Mouse (Mus musculus) neural tube, embryonic 14.5 days (tissue): ENCODE results near the gene Atxn1. TPM values are rescaled to one million over a fixed set of nuclear protein-coding genes. Genes with fewer than 3 reads are reported as not detected.

Source experiments
- ATAC-seq: fragments of 200-750 bp; cut with Nextera tagmentation; 2 replicates; pipeline ENCODE4 v1.8.0; 2017; ENCODE audit warnings: low read depth, mild to moderate bottlenecking, moderate TSS enrichment, moderate library complexity
- H3K27ac ChIP-seq: fragments of 300-500 bp; sonication (generic); 2 replicates; pipeline ENCODE4 v1.5.1; 2014; ENCODE audit warnings: low read depth, mild to moderate bottlenecking, control low read depth, low read length, moderate library complexity, mixed read lengths
- H3K27me3 ChIP-seq: fragments of 300-500 bp; sonication (generic); 2 replicates; pipeline ENCODE4 v1.6.1; 2014; ENCODE audit warnings: low read length; ENCODE audit not compliant: control insufficient read depth, insufficient read depth
- H3K36me3 ChIP-seq: fragments of 300-500 bp; sonication (generic); 2 replicates; pipeline ENCODE4 v1.6.1; 2014; ENCODE audit warnings: low read length, mixed read lengths; ENCODE audit not compliant: control insufficient read depth, insufficient read depth
- H3K4me1 ChIP-seq: fragments of 300-500 bp; sonication (generic); 2 replicates; pipeline ENCODE4 v1.6.1; 2014; ENCODE audit warnings: low read length; ENCODE audit not compliant: control insufficient read depth, insufficient read depth
- H3K4me2 ChIP-seq: fragments of 300-500 bp; sonication (generic); 2 replicates; pipeline ENCODE4 v1.6.1; 2014; ENCODE audit warnings: mild to moderate bottlenecking, low read depth, low read length, control low read depth
- H3K4me3 ChIP-seq: fragments of 300-500 bp; sonication (generic); 2 replicates; pipeline ENCODE4 v1.5.1; 2014; ENCODE audit warnings: low read depth, low read length, control low read depth, mixed read lengths
- H3K9ac ChIP-seq: fragments of 300-500 bp; sonication (generic); replicated peaks from 2 replicates; pipeline ENCODE4 v1.6.1; 2014; ENCODE audit warnings: low read depth, mild to moderate bottlenecking, control low read depth, low read length, mixed read lengths
- H3K9me3 ChIP-seq: fragments of 300-500 bp; sonication (generic); 2 replicates; pipeline ENCODE4 v1.6.1; 2016; ENCODE audit warnings: low read length; ENCODE audit not compliant: control insufficient read depth
- WGBS: fragments of 180-500 bp; shearing (Covaris S2); extraction: QIAGEN DNeasy Blood & Tissue Kit; methylation state at CpG from one replicate; pipeline ENCODE4 v1.1.7; 2014; 5-methylcytosine and 5-hydroxymethylcytosine counted together
- polyA plus RNA-seq: library from polyadenylated mRNA; unstranded; fragments of >200 nt; fragmentation: Nextera tagmentation; extraction: Ambion mirVana; gene quantifications from 2 replicates; pipeline ENCODE4 v1.2.1, GENCODE M21; 2014

The Atxn1 gene
- polyA plus RNA-seq, 1 experiment from 2014 or later = 9.4 TPM

DNA sequence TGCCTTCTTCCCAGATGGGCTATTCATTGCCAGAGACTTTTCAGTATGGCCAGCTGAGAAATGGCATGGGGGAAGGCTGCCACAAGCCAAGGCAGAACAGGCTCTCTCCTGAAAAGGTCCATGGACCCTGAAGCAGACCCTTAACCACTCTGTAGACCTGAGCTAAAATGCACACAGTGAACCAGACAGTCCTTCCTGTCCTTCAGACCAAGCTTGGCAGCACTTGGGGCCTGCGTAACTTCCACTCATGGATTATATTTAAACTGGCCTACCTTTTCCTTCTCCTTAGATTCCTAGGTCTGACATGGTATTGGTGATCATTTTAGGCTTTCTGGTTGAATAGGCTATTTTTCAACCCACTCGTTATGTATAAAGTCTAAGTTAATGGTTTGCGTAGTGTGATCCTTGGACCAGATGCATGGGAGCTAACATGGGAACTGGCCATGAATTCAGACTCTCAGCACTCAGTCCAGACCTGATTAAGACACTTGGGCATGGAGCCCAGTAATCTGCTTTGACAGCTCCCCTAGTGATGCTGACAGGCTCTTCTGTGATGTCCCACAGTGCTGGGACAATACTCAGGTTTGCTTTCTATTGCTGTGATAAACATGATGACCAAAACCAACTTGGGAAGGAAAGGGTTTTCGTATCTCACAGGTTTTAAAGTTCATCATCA, 341.8 kb downstream of the Atxn1 start:
- Histone ChIP-seq H3K4me1 (no peaks in the 10 kb centered on the region), H3K9ac (no peak overlapping the region), H3K4me3 (no peak overlapping the region), H3K27me3 (no peaks in the 10 kb centered on the region), H3K36me3 (no peaks in the 10 kb centered on the region), H3K4me2 (no peak overlapping the region), H3K9me3 (no peaks in the 10 kb centered on the region), H3K27ac (no peak overlapping the region)
- 89% methylated on average over 4 of the region's 4 CpGs for WGBS
- no peak for ATAC-seq

DNA sequence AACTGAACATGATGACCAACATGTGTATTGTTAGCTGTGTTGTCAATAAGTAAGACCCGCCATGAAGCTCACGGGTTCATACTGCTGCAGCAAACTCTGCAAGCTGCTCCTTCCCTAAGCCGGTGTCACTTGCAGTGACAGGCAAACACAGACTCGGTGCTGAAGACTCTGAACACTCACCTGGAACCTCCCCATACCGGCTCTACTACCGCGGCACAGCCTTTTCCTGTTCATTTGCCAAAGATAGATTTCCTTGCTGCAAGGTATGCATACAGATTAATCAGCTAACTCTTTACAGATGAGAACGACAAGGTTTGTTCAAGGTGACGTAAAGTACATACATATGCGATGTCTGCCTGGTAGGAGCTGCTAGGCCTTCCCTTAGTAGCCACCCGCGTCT, 344.1 kb downstream of the Atxn1 start:
- ATAC-seq = no peak
- Histone ChIP-seq H3K9me3 (no peaks in the 10 kb centered on the region), H3K4me3 (no peak overlapping the region), H3K4me2 (no peak overlapping the region), H3K27me3 (no peaks in the 10 kb centered on the region), H3K9ac (no peak overlapping the region), H3K4me1 (no peaks in the 10 kb centered on the region), H3K27ac (no peak overlapping the region), H3K36me3 (no peaks in the 10 kb centered on the region)
- 86% methylated on average over 12 of the region's 12 CpGs for WGBS

DNA sequence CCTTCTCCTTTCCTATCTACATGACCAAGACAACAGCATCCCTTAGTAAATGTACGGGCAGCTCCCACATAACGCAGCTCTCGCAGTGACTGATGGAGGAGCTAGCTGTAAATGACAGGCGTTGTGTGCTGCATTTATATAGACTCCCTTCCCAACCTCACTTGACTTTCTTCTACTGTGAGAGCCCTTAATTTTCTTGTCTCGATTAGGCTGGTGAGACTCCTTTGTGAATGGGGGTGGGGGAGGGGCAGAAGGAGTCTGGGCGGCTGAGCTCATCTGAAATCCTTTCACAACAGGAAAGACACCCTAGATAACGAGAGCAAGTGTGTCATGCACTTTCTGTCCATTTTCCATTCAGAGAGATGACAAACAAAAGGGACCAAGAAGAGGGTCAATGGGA, 344.5 kb downstream of the Atxn1 start:
- H3K4me3 ChIP-seq = no peak overlapping the region
- H3K9me3 ChIP-seq = no peaks in the 10 kb centered on the region
- H3K4me2 ChIP-seq = no peak overlapping the region
- WGBS = 55% methylated on average over 7 of the region's 7 CpGs
- ATAC-seq = no peak
- H3K9ac ChIP-seq = no peak overlapping the region
- H3K4me1 ChIP-seq = no peaks in the 10 kb centered on the region
- H3K27ac ChIP-seq = no peak overlapping the region
- no peaks in the 10 kb centered on the region for H3K27me3 ChIP-seq
- no peaks in the 10 kb centered on the region for H3K36me3 ChIP-seq

DNA sequence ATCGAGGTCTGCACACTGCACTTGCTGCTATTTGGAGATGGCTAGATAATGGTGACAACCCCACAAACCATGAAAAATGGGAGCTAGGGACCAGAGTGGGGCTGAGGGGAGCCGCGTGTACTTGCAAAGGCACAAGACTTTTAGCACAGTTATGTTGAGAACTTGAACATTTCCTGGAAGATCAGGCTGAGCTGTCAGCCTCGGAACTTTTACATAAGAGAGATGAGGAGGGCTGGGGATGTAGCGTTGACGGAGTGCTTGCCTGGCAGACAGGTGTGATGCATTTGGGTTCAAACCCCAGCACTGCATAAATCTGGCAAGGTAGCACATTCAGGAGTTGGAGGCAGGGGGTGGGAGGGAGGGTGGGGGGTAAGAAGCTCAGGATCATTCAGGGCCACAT, 346.8 kb downstream of the Atxn1 start:
- Histone ChIP-seq H3K27ac (no peak overlapping the region), H3K4me1 (no peaks in the 10 kb centered on the region), H3K9me3 (no peaks in the 10 kb centered on the region), H3K4me2 (no peak overlapping the region), H3K36me3 (no peaks in the 10 kb centered on the region), H3K9ac (no peak overlapping the region), H3K4me3 (no peak overlapping the region), H3K27me3 (no peaks in the 10 kb centered on the region)
- no peak for ATAC-seq
- WGBS = 88% methylated on average over 6 of the region's 6 CpGs

DNA sequence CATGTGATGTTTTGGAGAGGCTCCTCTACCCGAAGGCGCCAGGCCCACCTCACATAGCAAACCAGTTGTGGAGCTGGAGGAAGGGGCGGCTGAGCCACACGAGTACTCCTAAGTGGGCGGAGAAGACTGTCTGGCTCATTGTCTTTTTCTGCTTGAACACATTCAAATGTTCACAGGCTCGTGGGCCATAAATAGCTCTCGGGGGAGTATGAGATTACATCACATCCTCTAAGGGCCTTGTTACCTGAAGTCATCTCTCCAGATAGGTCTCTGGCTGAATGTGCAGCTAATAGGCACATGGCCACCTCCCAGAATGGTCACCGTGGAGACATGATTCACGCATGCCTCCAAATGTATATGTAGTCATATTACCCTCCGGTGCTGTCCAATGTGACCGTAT, 350.0 kb downstream of the Atxn1 start:
- no peak overlapping the region for H3K4me3 ChIP-seq
- no peak for ATAC-seq
- no peak overlapping the region for H3K9ac ChIP-seq
- H3K27me3 ChIP-seq = no peaks in the 10 kb centered on the region
- H3K36me3 ChIP-seq = no peaks in the 10 kb centered on the region
- no peaks in the 10 kb centered on the region for H3K4me1 ChIP-seq
- no peak overlapping the region for H3K4me2 ChIP-seq
- no peak overlapping the region for H3K27ac ChIP-seq
- 47% methylated on average over 11 of the region's 11 CpGs for WGBS
- no peaks in the 10 kb centered on the region for H3K9me3 ChIP-seq

DNA sequence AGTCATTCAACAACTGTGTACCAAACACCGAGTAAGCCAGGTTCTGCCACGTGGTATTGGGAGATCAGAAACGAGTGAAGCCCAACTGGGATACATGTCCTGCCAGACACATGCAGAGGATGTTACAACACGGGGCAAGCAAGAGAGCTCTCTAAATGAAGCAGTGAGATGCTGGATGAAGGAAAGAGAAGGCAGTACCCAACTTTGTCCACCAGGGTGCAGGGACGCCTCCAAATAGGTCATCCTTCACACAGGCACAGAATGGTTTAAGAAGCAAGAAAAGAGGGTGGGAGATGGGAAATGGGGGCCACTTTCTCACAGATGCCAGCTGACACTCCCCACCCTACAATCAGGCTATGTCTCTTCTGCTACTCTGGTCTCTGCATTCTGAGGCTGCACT, 351.5 kb downstream of the Atxn1 start:
- Histone ChIP-seq H3K27ac (no peak overlapping the region), H3K27me3 (no peaks in the 10 kb centered on the region), H3K4me3 (no peak overlapping the region), H3K36me3 (no peaks in the 10 kb centered on the region), H3K9ac (no peak overlapping the region), H3K4me2 (no peak overlapping the region), H3K4me1 (no peaks in the 10 kb centered on the region), H3K9me3 (no peaks in the 10 kb centered on the region)
- ATAC-seq = no peak
- 36% methylated on average over 5 of the region's 5 CpGs for WGBS

DNA sequence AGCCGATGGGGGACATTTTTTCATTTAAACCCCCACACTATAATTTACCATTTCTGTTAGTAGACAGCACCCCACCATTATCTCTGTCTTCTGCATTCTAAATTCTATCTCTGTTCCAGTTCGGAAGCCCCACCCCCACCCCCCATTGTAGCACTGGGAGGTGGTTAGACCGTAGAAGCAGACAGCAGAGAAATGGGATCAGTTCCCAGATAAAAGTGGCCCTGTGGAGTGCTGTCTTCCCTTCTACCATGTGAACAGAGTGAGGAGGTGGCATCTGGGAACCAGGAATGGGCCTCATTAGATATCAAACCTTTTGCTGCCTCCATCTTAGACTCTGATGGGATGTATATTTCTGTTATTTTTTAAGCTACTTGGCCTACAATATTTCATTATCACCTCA, 353.3 kb downstream of the Atxn1 start:
- Histone ChIP-seq H3K4me1 (no peaks in the 10 kb centered on the region), H3K9me3 (no peaks in the 10 kb centered on the region), H3K4me2 (no peak overlapping the region), H3K9ac (no peak overlapping the region), H3K27me3 (no peaks in the 10 kb centered on the region), H3K36me3 (no peaks in the 10 kb centered on the region), H3K27ac (no peak overlapping the region), H3K4me3 (no peak overlapping the region)
- ATAC-seq = no peak
- 83% methylated on average over 3 of the region's 3 CpGs for WGBS

DNA sequence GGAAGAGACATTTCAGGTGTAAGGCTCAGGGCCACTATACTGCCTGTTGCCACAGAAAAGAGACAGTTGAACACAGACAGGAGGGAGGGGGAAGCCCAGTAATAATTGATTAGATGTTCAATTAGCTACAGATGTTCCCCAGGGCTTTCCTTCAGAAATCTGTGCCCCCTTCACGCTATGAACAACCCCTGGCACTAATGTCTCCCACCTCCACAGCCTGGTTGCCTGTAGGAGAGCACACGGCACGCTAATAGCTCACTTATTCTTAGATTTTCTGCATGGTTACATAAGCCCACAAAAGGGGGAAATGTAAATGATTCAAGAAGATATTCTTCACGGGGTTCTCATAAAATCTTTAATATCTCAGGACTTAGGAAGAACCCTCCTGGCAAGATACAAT, 355.3 kb downstream of the Atxn1 start:
- no peak overlapping the region for H3K27ac ChIP-seq

DNA sequence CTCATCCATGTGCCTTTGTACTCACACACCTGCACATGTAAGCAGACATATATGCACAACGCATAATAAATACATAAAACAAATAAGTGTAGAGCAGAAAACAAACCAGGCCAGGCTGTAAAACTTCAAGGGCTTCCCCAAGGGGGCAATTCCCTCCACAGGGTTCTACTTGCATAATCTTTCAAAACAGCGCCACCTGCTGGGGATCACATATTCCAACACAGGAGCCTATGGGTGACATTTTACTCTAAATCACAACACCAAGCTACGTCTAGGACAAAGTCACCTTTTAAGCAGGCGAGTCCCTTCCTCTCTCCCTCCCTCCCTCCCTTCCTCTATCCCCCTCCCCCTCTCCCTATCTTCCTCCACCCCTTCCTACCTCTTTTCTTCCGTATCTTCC, 356.2 kb downstream of the Atxn1 start:
- Histone ChIP-seq H3K27me3 (no peaks in the 10 kb centered on the region), H3K9ac (no peak overlapping the region), H3K27ac (no peak overlapping the region), H3K9me3 (no peaks in the 10 kb centered on the region), H3K4me3 (no peak overlapping the region), H3K4me1 (no peaks in the 10 kb centered on the region), H3K4me2 (no peak overlapping the region), H3K36me3 (no peaks in the 10 kb centered on the region)
- whole genome bisulfite sequencing = 92% methylated on average over 5 of the region's 5 CpGs
- no peak for ATAC-seq

More for the DNA sequence above, 355.3 kb downstream of the Atxn1 start:
- no peak overlapping the region for H3K9ac ChIP-seq
- H3K36me3 ChIP-seq = no peaks in the 10 kb centered on the region
- H3K9me3 ChIP-seq = no peaks in the 10 kb centered on the region
- H3K4me1 ChIP-seq = no peaks in the 10 kb centered on the region
- no peak overlapping the region for H3K4me2 ChIP-seq
- ATAC-seq = no peak
- 33% methylated on average over 4 of the region's 4 CpGs for WGBS
- no peak overlapping the region for H3K4me3 ChIP-seq
- no peaks in the 10 kb centered on the region for H3K27me3 ChIP-seq
